Comparison of ENCODE assay signal across 8 mouse cellular contexts in the genomic region with DNA sequence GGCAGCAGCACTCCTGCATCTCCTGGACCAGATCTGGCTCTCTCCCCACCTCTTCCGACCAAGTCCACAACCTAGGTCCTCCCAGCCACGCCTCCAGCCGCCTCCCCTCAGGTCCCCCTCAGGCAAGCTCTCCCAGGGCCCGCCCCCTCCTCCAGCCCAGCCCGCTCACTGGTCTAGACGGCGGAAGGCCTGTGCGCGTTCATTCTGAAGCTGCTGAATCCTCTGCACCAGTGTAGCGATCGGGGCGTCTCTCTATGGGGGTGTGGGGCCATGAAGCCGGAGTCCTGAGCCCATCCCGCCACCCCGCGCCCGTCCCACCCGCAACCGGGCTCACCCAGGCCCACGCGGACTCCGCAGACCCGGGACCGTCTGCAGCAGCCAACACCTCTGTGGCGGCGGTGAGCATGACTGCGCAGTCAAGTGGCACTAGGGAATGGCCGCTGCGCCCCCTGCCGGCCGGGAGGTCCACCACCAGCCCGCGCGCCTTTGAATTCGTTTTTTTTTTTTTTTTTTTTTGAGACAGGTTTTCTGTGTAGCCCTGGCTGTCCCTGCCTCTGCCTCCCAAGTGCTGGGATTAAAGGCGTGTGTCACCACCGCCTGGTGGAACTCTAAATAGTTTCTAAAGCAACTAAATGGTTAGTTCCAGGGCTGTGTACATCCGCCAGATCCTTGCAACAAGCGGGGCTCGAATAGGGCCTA. TPM values are rescaled to one million over a fixed set of nuclear protein-coding genes. Genes with fewer than 3 reads are reported as not detected.
DNase-seq lines count a peak whose midpoint lies in the region; ATAC-seq lines count a peak whose summit lies in the region.

Gene Rex1bd (minus strand): TSS at position 425 of the 699 bp plus-strand sequence.

- peak; percentile 64 for ATAC-seq in common myeloid progenitor, adult 5-6 weeks (replicated peaks; ENCODE audit: low read depth, poor library complexity, severe bottlenecking)
- peak; percentile 56 for ATAC-seq in megakaryocyte progenitor cell, adult 5-6 weeks (replicated peaks; ENCODE audit: poor library complexity)

- DNase-seq in ZHBTc4 (ENCODE audit: low read depth, low spot score) = peak; percentile 99
- peak; percentile 88 to 89 for DNase-seq in gastrocnemius, adult 8-10 months (ENCODE audit: low spot score in 2 of 2)
- peak; percentile 96 for DNase-seq in induced T-regulatory cell, adult 2 months (ENCODE audit: low read depth)
- DNase-seq in left cerebral cortex, adult 9 months (ENCODE audit: low spot score in 2 of 2) = peak; percentile 76 to 90
- peak; percentile 96 for DNase-seq in right cerebral cortex, postnatal 14 days
- peak; percentile 91 for DNase-seq in urinary bladder, postnatal 36 days (ENCODE audit: low spot score in 2 of 2)

RNA-seq across cellular contexts. Expression of gene Rex1bd, which starts in this region (rescaled TPM):
- total RNA-seq in common myeloid progenitor, adult 5-6 weeks (2017) = 50.1 and 56.4 TPM in 2 replicates
- 100 to 1,000 TPM; 175 to 196 (median 181) TPM for total RNA-seq in gastrocnemius, adult 8-10 months (2022)
- total RNA-seq in megakaryocyte progenitor cell, adult 5-6 weeks (2015) = 40.6 and 41.3 TPM in 2 replicates
- total RNA-seq in megakaryocyte progenitor cell, adult 5-6 weeks (2017) = 42.1 and 50.4 TPM in 2 replicates

Comparison
In these comparisons a context has a peak if more than half of its experiments do, and no peak if none do; other contexts are left out.
1. Peak in every context shown above with its lines: DNase-seq and ATAC-seq.